Mouse (Mus musculus) ES-Bruce4 (cell line): Measurements from ENCODE around the gene Hsd17b14.

Experiments used
- CTCF ChIP-seq: IDR thresholded peaks from one replicate; pipeline ENCODE4 v1.8.1; 2011; ENCODE audit warnings: low read depth, low read length
- EP300 ChIP-seq: IDR thresholded peaks from 2 replicates; pipeline ENCODE4 v1.6.1; 2011; ENCODE audit warnings: low read depth, low read length; ENCODE audit not compliant: insufficient read depth

- TF ChIP-seq EP300 = no peak
- TF ChIP-seq CTCF = no peak
These were observed 37.2 kb downstream of the Hsd17b14 start for GRCm38 (mm10) chr7:45591880-45592279.
